Mouse (Mus musculus) ES-E14 (cell line): Measurements from ENCODE around the gene Syce1l.

ENCODE experiments used
- MAFK ChIP-seq: IDR thresholded peaks from 2 replicates; pipeline ENCODE4 v1.6.1; 2014; ENCODE audit warnings: mild to moderate bottlenecking, low read depth, low read length, inconsistent platforms; ENCODE audit not compliant: insufficient read depth
- ZC3H11A ChIP-seq: IDR thresholded peaks from 2 replicates; pipeline ENCODE4 v1.6.1; 2012; ENCODE audit warnings: low read depth, mild to moderate bottlenecking, inconsistent platforms, low read length, borderline replicate concordance
- ZNF384 ChIP-seq: IDR thresholded peaks from 2 replicates; pipeline ENCODE4 v1.6.1; 2012; ENCODE audit warnings: low read depth, low read length, inconsistent platforms

- TF ChIP-seq ZC3H11A (no peak), ZNF384 (no peak), MAFK (no peak)
Observed at GRCm38 (mm10) chr8:113688543-113688915, 45.5 kb downstream of the Syce1l start.
